Mouse (Mus musculus) thymus, postnatal 10 days (tissue): ENCODE data around the gene Myh6.

Experiments used
- DNase-seq, 2 experiments: peaks; one replicate each; pipeline ENCODE4 v3.0.0; 2021; ENCODE audit warnings: low spot score in 2 of 2

Myh6 gene

DNA sequence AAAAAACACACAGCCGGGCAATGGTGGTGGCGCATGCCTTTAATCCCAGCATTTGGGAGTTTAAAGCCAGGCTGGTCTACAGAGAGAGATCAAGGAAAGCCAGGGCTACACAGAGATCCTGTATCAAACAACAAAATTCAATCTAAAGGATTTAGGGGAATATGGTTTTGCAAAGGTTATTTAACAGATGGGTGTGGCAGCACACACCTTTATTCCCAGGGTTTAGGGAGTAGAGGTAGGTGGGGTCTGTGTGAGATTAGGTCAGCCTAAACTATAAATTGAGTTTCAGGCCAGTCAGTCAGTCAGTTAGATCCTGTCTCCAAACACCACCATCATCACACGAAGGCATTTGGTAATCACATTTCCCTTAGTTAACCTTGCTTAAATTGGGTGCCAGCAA is 74.5 kb downstream of the Myh6 start, which contains the start of gene Pabpn1:
TSS of gene Pabpn1 (plus strand) at position 301 of the 400 bp plus-strand sequence.
- no peak for DNase-seq
